20 mouse cellular contexts compared by ENCODE assay signal in genomic region chr14:40232084-40232483, GRCm38 (mm10).
DNase-seq lines count a peak whose midpoint lies in the region; ATAC-seq lines count a peak whose summit lies in the region.
"Had no signal": no experiment of that assay in that cellular context is flagged by ENCODE, and none has a peak within 500 bp of the region (broad histone marks: within the 10 kb centered on the region; RNA-seq: fewer than 3 reads in every experiment).

No protein-coding gene starts in this region.

- H3K27ac ChIP-seq in forebrain, embryonic 13.5 days = no peak overlapping the region
- H3K27ac ChIP-seq: embryonic facial prominence, embryonic 10.5 days; embryonic facial prominence, embryonic 12.5 days had no signal

- no peak overlapping the region for H3K9ac ChIP-seq in forebrain, embryonic 13.5 days
- H3K9ac ChIP-seq: embryonic facial prominence, embryonic 12.5 days had no signal

- 78% methylated on average over 1 of the region's 1 CpGs for WGBS in forebrain, embryonic 13.5 days

- DNase-seq in ES-CJ7 (ENCODE audit: low read depth, low spot score) (peak; percentile 87), R1 (ENCODE audit: low read depth, low spot score) (peak; percentile 89), ZHBTc4 (ENCODE audit: low read depth, low spot score) (peak; percentile 77)
- DNase-seq in right cerebral cortex, adult 18-20 months = no peak
- no peak for DNase-seq in retina, postnatal 1 day
- DNase-seq: adrenal gland, adult 2 months; adrenal gland, postnatal 14 days; adrenal gland, postnatal 36 days; cerebellum, adult 11-12 months; cerebellum, adult 2 months; cerebellum, adult 9-10 months; cerebellum, postnatal 10 days; cerebellum, postnatal 25 days had no signal

- H3K36me3 ChIP-seq in forebrain, embryonic 13.5 days (ENCODE audit: poor library complexity, severe bottlenecking) = no peaks in the 10 kb centered on the region
- H3K36me3 ChIP-seq: embryonic facial prominence, embryonic 10.5 days; embryonic facial prominence, embryonic 12.5 days; G1E had no signal

- H3K4me1 ChIP-seq in forebrain, embryonic 13.5 days = no peaks in the 10 kb centered on the region
- H3K4me1 ChIP-seq: embryonic facial prominence, embryonic 10.5 days; embryonic facial prominence, embryonic 12.5 days had no signal

- no peaks in the 10 kb centered on the region for H3K9me3 ChIP-seq in forebrain, embryonic 13.5 days (replicated peaks)
- H3K9me3 ChIP-seq: embryonic facial prominence, embryonic 10.5 days; embryonic facial prominence, embryonic 12.5 days; G1E had no signal

- no peaks in the 10 kb centered on the region for H3K27me3 ChIP-seq in forebrain, embryonic 13.5 days
- H3K27me3 ChIP-seq: embryonic facial prominence, embryonic 12.5 days; Patski had no signal

- H3K4me3 ChIP-seq in forebrain, embryonic 13.5 days = no peak overlapping the region
- H3K4me3 ChIP-seq: embryonic facial prominence, embryonic 10.5 days; embryonic facial prominence, embryonic 12.5 days had no signal

- no peak for ATAC-seq in forebrain, embryonic 13.5 days
- ATAC-seq: forebrain, embryonic 14.5 days; forebrain, embryonic 16.5 days; Patski had no signal

- no peak overlapping the region for H3K4me2 ChIP-seq in forebrain, embryonic 13.5 days
- H3K4me2 ChIP-seq: embryonic facial prominence, embryonic 12.5 days had no signal

Comparison
In these comparisons a context has a peak if more than half of its experiments do, and no peak if none do; other contexts are left out.
1. DNase-seq: peak in ES-CJ7 (single experiment), R1 (single experiment) and ZHBTc4 (single experiment); none in right cerebral cortex, adult 18-20 months (single experiment) and retina, postnatal 1 day (single experiment).